Mouse (Mus musculus) limb, embryonic 14.5 days (tissue): ENCODE data around the gene Srgap2. TPM values are rescaled to one million over a fixed set of nuclear protein-coding genes. Genes with fewer than 3 reads are reported as not detected.
A peak's percentile ranks its signal among the peaks of the same experiment; 100 is the strongest.

Experiments used
- ATAC-seq: fragments of 200-750 bp; cut with Nextera tagmentation; 2 replicates; pipeline ENCODE4 v1.8.0; 2017; ENCODE audit warnings: low read depth, moderate number of reproducible peaks, moderate TSS enrichment; ENCODE audit not compliant: low FRiP score
- DNase-seq: peaks from one replicate; pipeline ENCODE4 v3.0.0-alpha.2; 2015; ENCODE audit warnings: low spot score
- H3K27ac ChIP-seq: fragments of 300-500 bp; sonication (generic); replicated peaks from 2 replicates; pipeline ENCODE4 v1.5.1; 2014; ENCODE audit warnings: low read depth, mild to moderate bottlenecking, low read length, moderate library complexity, mixed read lengths
- H3K27me3 ChIP-seq: fragments of 300-500 bp; sonication (generic); 2 replicates; pipeline ENCODE4 v1.6.1; 2014; ENCODE audit warnings: low read length, mixed read lengths; ENCODE audit not compliant: control insufficient read depth, insufficient read depth
- H3K36me3 ChIP-seq: fragments of 300-500 bp; sonication (generic); 2 replicates; pipeline ENCODE4 v1.6.1; 2014; ENCODE audit warnings: mild to moderate bottlenecking, low read length, moderate library complexity, mixed read lengths; ENCODE audit not compliant: control insufficient read depth, insufficient read depth
- H3K4me1 ChIP-seq: fragments of 300-500 bp; sonication (generic); 2 replicates; pipeline ENCODE4 v1.6.1; 2014; ENCODE audit warnings: antibody characterized with exemption, low read length, mixed read lengths; ENCODE audit not compliant: control insufficient read depth, insufficient read depth
- H3K4me2 ChIP-seq: fragments of 300-500 bp; sonication (generic); replicated peaks from 2 replicates; pipeline ENCODE4 v1.6.1; 2014; ENCODE audit warnings: low read depth, mild to moderate bottlenecking, low read length, moderate library complexity; ENCODE audit not compliant: severe bottlenecking
- H3K4me3 ChIP-seq: fragments of 300-500 bp; sonication (generic); replicated peaks from 2 replicates; pipeline ENCODE4 v1.5.1; 2014; ENCODE audit warnings: low read length
- H3K9ac ChIP-seq: fragments of 300-500 bp; sonication (generic); 2 replicates; pipeline ENCODE4 v1.6.1; 2014; ENCODE audit warnings: mild to moderate bottlenecking, low read depth, low read length, moderate library complexity; ENCODE audit not compliant: severe bottlenecking
- H3K9me3 ChIP-seq: fragments of 300-500 bp; sonication (generic); 2 replicates; pipeline ENCODE4 v1.6.1; 2016; ENCODE audit warnings: low read length; ENCODE audit not compliant: control insufficient read depth
- POLR2A ChIP-seq: fragments of 200-500 bp; IDR thresholded peaks from 2 replicates; pipeline ENCODE4 v1.8.0; 2012; ENCODE audit warnings: inconsistent platforms, mild to moderate bottlenecking, moderate library complexity, borderline replicate concordance; ENCODE audit not compliant: insufficient read depth, insufficient read length; ENCODE audit errors: extremely low read depth
- WGBS: fragments of 180-500 bp; shearing (Covaris S2); extraction: QIAGEN DNeasy Blood & Tissue Kit; methylation state at CpG from one replicate; pipeline ENCODE4 v1.1.7; 2014; 5-methylcytosine and 5-hydroxymethylcytosine counted together
- polyA plus RNA-seq, 2 experiments: library from polyadenylated mRNA; depleted of rRNA in 1 of 2; stranded (reverse) in 1 of 2; unstranded in 1 of 2; fragments of >200 nt; fragmentation: Nextera tagmentation in 1 of 2; extraction: Ambion mirVana in 1 of 2; gene quantifications; 2 replicates each; pipeline versions ENCODE4 v1.2.1 to v1.2.3; 2012 to 2014

The Srgap2 gene
- polyA plus RNA-seq, 2 experiments, result 20.5 to 38.9 TPM

DNA sequence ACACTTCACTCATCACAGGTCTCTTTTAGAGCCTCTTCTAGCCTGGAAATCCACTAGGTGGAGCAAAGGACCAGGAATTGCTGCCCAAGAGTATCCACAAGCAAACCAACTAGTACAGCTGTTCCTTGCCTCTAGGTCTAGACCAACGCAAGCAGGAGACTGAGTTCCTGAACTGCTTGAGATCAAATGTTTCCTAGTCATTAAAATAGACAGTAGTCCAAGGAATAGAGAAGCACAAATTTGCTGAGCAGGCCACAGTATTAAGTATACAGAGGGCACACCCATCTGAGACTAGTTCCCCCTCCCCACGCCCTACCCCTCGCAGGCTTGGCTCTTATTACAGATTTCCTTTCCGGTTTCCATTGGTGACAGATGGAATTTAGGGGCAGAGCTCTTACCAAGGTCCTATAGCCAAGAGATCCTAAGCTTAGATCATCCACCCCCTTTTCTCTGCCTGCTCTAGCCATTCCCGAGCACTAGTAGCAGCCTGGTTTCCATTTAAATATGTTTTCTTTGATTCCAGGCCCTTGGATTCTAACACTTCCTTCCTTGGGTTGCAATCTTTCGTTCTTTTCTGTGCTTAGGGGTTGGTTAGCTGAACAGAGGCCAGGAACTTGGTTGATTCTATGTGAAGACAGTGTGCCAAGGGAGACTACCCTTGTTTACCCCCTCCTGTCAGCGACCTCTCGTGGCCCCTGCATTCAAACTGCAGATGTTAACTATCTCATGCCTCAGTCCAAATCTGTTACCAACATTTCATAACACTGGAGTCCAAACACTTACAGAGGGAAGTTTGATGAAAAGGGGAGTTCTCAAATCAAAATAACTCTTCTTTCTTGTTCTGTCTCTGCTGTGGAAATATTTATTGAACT, 21.6 kb upstream of the Srgap2 start:
- no peak overlapping the region for H3K9ac ChIP-seq
- H3K4me2 ChIP-seq, result no peak overlapping the region
- H3K4me3 ChIP-seq, result no peak overlapping the region
- no peak overlapping the region for H3K27ac ChIP-seq
- peak; percentile 82 for ATAC-seq
- H3K27me3 ChIP-seq, result no peaks in the 10 kb centered on the region
- TF ChIP-seq POLR2A, result no peak
- H3K36me3 ChIP-seq, result no peaks in the 10 kb centered on the region
- H3K9me3 ChIP-seq, result no peaks in the 10 kb centered on the region
- 34% methylated on average over 8 of the region's 8 CpGs for WGBS
- peak; percentile 57 for DNase-seq
- H3K4me1 ChIP-seq, result no peaks in the 10 kb centered on the region

DNA sequence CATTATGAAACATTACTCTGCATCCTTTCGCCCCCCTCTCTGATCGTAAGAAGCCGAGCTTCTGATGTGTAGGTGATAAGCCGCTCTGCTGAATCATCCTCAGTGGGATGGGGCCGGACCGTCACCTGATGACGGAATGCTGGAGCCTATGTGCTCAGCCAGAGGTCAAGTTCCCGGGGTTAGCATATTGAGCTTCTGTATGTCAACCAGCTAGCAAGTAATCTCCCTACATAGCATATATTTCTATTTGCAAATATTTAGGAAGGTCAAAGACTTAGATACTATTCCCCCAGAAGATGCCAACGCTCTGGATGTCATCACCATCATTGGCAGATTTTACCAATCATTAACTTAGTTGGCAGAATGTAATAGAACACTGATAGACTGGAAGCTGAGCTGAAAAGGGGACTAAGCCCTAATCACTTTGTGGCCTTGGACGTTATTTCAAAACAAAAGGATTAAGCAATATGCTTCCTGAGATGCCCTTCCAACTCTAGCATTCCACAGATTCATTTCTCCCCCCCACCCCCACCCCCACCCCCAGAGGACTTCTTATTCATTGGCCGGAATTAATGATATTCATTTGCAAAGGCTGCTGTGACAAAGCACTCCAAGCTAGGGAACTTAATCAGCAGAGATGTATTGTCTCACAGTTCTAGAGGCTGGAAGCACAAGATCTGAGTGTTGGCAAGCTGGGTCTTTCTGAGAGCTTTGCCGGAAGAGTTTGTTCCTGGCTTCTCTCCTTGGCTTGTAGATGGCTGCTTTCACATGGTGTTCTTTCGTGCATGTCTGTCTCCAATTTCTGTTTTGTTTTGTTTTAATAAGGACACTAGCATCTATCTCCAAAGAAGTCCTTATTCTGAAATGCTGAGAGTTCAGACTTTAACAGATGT, 19.9 kb upstream of the Srgap2 start:
- no peaks in the 10 kb centered on the region for H3K27me3 ChIP-seq
- DNase-seq (no peak), ATAC-seq (no peak)
- no peak overlapping the region for H3K9ac ChIP-seq
- TF ChIP-seq POLR2A, result no peak
- H3K4me2 ChIP-seq, result no peak overlapping the region
- H3K4me1 ChIP-seq, result peaks cover 6% of the 10 kb centered on the region; the same call in 1 of the 2 replicates
- H3K27ac ChIP-seq, result no peak overlapping the region
- no peaks in the 10 kb centered on the region for H3K36me3 ChIP-seq
- H3K9me3 ChIP-seq, result no peaks in the 10 kb centered on the region
- WGBS, result 78% methylated on average over 13 of the region's 13 CpGs
- H3K4me3 ChIP-seq, result no peak overlapping the region

DNA sequence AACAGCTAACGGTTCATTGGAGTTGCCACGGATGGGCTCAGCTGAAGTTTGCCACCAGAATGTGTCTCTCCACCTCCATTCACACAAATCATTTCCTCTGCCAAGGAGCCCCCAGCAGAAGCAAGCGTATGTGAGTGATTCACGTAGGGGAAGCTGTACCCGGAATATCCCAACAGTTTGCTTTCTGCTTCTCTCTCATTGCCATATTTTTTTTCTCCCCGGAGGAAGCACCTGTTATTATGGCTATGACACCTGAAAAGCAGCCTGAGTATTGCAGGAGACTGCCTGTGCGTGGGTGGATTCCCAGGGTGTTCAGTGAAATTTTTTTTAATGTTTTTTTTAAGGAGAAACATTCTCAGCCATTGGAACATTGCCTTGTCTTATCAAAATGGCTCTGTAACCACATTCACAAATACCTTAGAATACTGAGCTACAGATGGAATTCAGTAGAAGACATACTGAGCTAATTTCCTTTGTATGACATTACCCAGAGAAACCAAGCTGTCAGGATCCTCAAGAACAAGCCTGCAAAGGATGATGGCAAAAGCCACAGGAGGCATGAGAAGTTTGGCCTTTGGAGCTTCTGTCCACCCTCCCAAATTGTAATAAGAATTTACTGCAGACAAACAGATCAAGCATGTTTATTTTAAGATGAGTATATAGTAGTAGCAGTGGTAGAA, 16.9 kb upstream of the Srgap2 start:
- no peaks in the 10 kb centered on the region for H3K9me3 ChIP-seq
- H3K4me2 ChIP-seq, result no peak overlapping the region
- H3K4me3 ChIP-seq, result no peak overlapping the region
- H3K9ac ChIP-seq, result no peak overlapping the region
- no peak overlapping the region for H3K27ac ChIP-seq
- DNase-seq (no peak), ATAC-seq (no peak)
- H3K27me3 ChIP-seq, result no peaks in the 10 kb centered on the region
- H3K36me3 ChIP-seq, result no peaks in the 10 kb centered on the region
- TF ChIP-seq POLR2A, result no peak
- peaks cover 12% of the 10 kb centered on the region for H3K4me1 ChIP-seq
- WGBS, result 81% methylated on average over 7 of the region's 7 CpGs

DNA sequence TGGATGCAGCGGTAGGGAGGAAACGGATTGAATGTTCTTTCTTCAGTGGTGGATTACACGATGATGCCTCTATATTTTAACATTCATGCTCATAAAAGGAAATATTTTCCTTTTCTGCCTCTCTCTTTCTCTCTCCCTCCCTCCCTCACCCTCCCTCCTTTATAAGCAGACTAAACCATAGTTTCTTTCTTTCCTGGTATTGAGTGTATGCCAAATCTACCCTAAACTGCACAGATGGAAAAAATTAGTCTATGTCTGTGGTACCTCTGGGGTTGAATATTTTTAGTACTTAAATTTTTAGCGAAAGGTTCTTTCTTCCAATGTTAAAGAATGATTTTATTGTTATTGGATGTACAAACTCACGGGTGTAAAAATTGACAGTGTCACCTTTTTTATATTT, 14.8 kb upstream of the Srgap2 start:
- Histone ChIP-seq H3K27me3 (no peaks in the 10 kb centered on the region), H3K4me1 (peaks cover 12% of the 10 kb centered on the region), H3K9me3 (no peaks in the 10 kb centered on the region), H3K36me3 (no peaks in the 10 kb centered on the region), H3K4me3 (no peak overlapping the region), H3K4me2 (no peak overlapping the region), H3K27ac (peak overlapping the region; percentile 40; the same call in 1 of the 2 replicates), H3K9ac (no peak overlapping the region)
- no peak for TF ChIP-seq POLR2A
- WGBS, result 46% methylated on average over 5 of the region's 5 CpGs
- DNase-seq (peak; percentile 62), ATAC-seq (peak; percentile 60; the same call in 1 of the 2 replicates)

DNA sequence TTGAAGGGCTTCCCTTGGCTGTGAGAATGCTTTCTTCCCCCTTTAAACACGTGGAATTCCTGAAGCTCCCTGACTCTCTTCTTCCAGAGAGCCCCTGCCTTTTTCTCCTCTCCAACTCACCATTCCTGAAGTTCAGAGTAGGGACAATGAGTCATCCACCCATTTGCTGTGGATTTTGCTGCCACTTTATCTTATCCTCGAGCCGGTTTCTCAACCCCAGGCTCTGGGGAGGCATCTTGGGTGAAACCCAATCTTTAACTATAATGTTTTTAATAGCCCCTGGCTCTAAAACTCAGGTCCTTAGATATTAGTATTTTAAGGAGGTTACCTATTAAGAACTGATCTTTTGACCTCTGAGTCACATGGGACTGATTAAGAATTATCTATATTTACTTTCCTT, 14.3 kb upstream of the Srgap2 start:
- no peak for DNase-seq
- Histone ChIP-seq H3K27ac (peak overlapping the region; percentile 30; the same call in 1 of the 2 replicates), H3K9me3 (no peaks in the 10 kb centered on the region), H3K4me2 (no peak overlapping the region), H3K9ac (no peak overlapping the region), H3K4me1 (peaks cover 12% of the 10 kb centered on the region), H3K36me3 (0 out of 2 replicates have a peak, but pooled peaks cover 2% of the 10 kb centered on the region), H3K4me3 (no peak overlapping the region), H3K27me3 (no peaks in the 10 kb centered on the region)
- TF ChIP-seq POLR2A, result no peak
- no peak for ATAC-seq
- 30% methylated on average over 3 of the region's 3 CpGs for WGBS
